Mouse (Mus musculus): Measurements from ENCODE around the gene Lep.

- TF ChIP-seq CTCF (IDR thresholded peaks at IDR 0.05; ENCODE audit: control insufficient read depth, insufficient read depth, low read length) = no peak
- TF ChIP-seq POLR2A (IDR thresholded peaks at IDR 0.05; ENCODE audit: borderline replicate concordance, control insufficient read depth, low read depth, low read length) = no peak
Measured at GRCm38 (mm10) chr6:29022115-29022514, 37.9 kb upstream of the Lep start.

Measured in bone marrow, adult 2 months (tissue).